Mouse (Mus musculus): ENCODE measurements around the gene Mbd5.

GRCm38 (mm10) chr2:48935058-48935457 is 14.2 kb upstream of the Mbd5 start:
- TF ChIP-seq CTCF (IDR thresholded peaks at IDR 0.05; ENCODE audit: extremely low read depth, insufficient read depth, low read length) = no peak
- TF ChIP-seq POLR2A (IDR thresholded peaks at IDR 0.05; ENCODE audit: extremely low read depth, insufficient read depth, low read length) = no peak
